Mouse (Mus musculus) brain, embryonic 14.5 days (tissue): Measurements from ENCODE around the gene Gata1.

Experiments
- CTCF ChIP-seq: fragments of 200-500 bp; IDR thresholded peaks from 2 replicates; pipeline ENCODE4 v1.5.1; 2012; ENCODE audit warnings: inconsistent platforms, mild to moderate bottlenecking, moderate library complexity, borderline replicate concordance; ENCODE audit not compliant: insufficient read depth, insufficient read length; ENCODE audit errors: extremely low read depth
- POLR2A ChIP-seq: fragments of 200-500 bp; IDR thresholded peaks from 2 replicates; pipeline ENCODE4 v1.6.1; 2012; ENCODE audit warnings: mild to moderate bottlenecking, inconsistent platforms, borderline replicate concordance; ENCODE audit not compliant: poor library complexity, insufficient read depth, insufficient read length, severe bottlenecking; ENCODE audit errors: extremely low read depth

GRCm38 (mm10) chrX:7971292-7971691 is 6.6 kb downstream of the Gata1 start:
- TF ChIP-seq CTCF (no peak), POLR2A (no peak)
